Mouse (Mus musculus) Muller cell, postnatal 12 days (primary cell): ENCODE measurements at regions not wholly inside any gene's neighbourhood (a gene's known extent, or its start where the extent isn't known, plus 50 kb on each side); places are given as distances from the start of the nearest gene placed in this dataset.
"Not testable (repeated sequence)": the region's sequence is repeated elsewhere in the genome, so short reads cannot be mapped to it uniquely, and the experiment has no call there.

Source experiments
- DNase-seq: peaks from one replicate; pipeline ENCODE4 v3.0.0-alpha.2; 2015; ENCODE audit errors: inconsistent ontology term

DNA sequence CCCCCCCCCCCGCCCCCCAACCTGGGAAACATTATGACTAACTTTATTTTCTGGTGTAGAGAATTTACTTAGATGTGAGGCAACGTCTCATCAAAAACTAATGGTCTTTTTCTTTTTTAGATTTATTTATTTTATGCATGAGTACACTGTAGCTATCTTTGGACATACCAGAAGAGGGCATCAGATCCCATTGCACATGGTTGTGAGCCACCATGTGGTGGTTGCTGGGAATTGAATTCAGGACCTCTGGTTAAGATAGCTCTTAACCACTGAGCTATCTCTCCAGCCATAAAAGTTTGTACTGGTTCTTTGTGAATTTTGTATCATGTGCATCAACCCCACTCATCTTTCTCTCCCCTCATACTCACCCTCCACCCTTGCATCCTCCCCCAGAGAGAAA lies 847.3 kb downstream of the Robo1 start:
- no peak for DNase-seq

DNA sequence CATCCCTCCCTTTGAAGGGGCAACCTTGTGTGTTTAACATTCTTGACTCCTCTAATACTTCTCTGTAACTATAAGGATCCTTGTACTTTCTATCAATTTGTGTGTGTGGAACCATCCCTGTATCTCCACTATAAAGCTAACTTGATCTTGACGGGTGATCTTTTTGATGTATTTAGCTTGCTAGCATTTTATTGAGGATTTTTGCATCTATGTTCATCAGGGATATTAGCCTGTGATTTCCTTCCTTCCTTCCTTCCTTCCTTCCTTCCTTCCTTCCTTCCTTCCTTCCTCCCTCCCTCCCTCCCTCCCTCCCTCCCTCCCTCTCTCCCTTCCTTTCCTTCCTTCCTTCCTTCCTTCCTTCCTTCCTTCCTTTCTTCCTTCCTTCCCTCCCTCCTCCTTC lies 819.8 kb downstream of the Robo1 start:
- not testable (repeated sequence) for DNase-seq

GRCm38 (mm10) chr16:73120568-73120967 lies 812.5 kb downstream of the Robo1 start:
- DNase-seq: no peak

DNA sequence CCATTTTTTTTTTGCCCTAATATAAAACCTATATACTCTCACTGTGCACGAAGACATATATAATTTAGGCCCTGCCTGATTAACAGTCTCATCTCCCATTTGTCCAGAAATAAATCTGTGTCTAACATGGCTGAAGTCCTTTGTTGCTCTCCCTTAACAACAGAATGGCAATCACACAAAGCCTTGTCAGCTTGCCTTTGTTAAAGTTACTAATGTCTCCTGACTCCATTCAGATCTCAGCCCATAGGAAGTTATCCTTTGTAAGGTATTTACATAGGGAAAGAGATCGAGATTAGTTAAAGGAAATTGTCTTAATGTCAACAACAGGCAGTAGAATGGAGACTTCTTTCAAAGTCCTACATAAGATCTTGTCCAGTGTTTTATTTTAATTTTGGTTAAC lies 809.2 kb downstream of the Robo1 start:
- DNase-seq: no peak

DNA sequence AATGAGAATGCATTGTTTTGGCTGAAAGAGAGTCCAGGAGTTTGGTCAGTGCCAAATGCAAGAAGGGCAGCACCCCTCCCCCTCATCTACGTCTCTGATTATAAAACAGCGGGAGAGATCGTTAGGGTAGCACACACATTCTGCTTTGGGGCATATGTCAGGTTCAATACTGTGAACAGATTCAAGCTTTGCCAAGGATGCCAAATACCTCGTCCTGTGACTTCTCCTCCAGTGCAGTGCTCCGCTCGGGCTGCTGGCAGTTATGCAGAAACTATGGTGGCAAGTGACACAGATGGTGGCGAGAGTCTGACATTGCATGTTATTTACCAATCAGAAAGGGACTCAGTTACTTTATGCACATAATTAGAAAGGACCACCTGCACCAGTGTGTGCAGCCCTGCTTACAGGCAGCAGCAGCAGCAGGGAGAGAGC lies 799.9 kb downstream of the Robo1 start:
- peak; percentile 35 for DNase-seq

DNA sequence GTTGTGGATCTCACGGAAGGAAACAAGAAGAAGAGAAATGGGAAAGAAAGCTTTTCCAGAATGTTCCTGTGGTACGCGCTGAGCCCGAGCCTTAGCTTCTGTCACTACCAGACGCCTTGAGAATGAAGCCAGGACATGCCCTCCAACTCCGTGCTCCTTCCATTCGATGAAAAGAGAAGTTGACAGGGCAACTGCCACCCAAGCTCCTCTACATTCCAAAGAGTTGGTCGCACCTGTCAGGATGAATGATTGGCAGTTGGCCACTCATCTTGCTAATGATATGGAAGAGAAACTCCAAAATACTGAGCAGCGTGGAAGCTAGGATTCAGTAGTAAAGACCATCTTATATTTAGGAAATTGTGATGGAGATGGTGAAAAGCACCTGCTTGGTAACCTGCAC lies 799.5 kb downstream of the Robo1 start:
- DNase-seq: no peak

DNA sequence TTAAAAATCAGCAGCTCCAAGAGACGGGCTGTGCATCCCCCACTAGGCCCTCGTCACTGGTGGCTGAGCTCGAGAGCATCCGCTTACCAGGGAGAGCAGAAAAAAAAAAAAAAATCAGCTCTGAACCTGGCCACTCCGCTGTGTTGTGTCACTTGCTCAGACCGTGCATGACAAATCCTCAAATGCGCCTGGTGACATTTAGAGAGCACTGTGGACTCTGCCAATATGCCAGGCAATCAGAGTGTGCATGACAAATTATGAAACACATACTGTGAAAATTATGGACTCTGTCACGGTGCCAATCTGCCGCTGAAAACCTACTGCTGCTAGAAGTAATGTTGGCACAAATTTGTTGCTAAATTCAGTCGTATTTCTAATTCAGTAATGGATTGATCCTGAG lies 797.4 kb downstream of the Robo1 start:
- peak; percentile 9 for DNase-seq

DNA sequence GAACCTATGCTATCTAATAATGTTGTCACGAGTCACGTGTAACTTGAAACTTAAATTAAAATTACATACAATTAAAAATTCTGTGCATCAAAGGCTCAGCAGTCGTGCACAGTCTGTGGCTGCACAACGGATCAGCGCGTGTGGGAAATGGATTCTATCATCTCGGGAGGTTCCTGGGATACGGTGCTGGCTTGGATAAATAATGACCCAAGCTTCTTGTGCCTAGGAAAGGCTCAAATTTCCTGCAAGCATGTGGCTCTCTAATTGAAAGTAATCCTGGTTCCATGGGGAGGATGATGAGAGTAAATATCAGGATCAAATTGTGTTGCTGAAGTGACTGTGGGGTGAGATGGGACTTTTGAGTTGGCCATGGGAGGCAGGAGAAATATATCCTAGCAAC lies 792.2 kb downstream of the Robo1 start:
- DNase-seq: no peak

- peak; percentile 9 for DNase-seq
Observed at GRCm38 (mm10) chr16:73098760-73099159, 790.7 kb downstream of the Robo1 start.

GRCm38 (mm10) chr16:73097176-73097575 lies 789.1 kb downstream of the Robo1 start:
- peak; percentile 58 for DNase-seq

DNA sequence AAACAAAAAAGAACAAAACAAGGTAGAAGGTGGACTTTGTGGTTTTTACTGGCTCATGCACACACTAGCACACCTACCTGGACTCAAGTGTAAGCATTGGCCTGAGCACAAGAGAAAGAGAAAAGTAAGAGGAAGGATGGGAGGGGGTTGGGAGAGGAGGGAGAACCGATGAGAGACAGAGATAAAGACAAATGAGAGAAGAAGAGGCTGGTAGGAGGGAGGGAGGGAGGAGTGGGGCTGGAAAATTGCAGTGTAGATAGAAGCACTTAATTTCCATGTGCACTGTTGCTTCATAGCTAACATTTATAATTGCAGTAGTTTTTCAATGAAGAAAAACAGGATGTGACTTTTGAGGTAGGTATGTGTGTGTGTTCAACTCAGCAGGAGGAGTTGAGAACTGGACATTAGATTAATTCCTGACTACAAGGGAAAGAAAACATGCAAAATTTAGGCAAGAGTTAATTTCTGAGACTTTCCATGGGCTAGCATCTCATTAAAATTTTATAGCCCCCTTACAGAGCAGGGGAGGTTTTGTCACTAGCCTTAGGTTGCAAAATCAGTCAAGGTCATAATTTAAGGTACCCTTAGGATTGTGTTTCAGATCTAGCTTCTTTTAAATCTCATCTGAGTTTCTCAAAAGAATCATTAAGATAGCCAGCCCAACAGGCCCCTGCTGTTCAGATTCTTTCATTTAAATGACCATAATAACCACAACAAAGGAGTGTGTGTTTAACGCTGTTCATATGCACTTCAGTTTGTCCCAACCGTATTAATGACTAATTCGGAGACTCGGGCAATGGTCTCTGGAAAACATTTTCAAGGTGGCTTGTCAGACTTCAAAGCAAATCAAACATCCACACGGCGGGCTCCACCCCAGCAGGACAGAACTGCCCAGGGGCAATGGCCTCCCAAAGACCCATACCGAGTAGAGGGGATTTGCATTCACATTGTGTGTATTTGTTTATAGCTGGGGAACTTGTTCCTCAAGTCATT lies 788.3 kb downstream of the Robo1 start:
- DNase-seq: peak; percentile 61
